Mouse (Mus musculus) duodenum, adult 2 months (tissue): ENCODE data around the gene 9230102O04Rik. TPM values are rescaled to one million over a fixed set of nuclear protein-coding genes. Genes with fewer than 3 reads are reported as not detected.

Experiments used
- polyA plus RNA-seq: library from polyadenylated mRNA; depleted of rRNA; stranded (reverse); fragments of >200 nt; gene quantifications from 2 replicates; pipeline ENCODE4 v1.2.3, GENCODE M21; 2012; ENCODE audit warnings: low replicate concordance; rRNA removed

9230102O04Rik gene
- not detected in 2 replicates for polyA plus RNA-seq

DNA sequence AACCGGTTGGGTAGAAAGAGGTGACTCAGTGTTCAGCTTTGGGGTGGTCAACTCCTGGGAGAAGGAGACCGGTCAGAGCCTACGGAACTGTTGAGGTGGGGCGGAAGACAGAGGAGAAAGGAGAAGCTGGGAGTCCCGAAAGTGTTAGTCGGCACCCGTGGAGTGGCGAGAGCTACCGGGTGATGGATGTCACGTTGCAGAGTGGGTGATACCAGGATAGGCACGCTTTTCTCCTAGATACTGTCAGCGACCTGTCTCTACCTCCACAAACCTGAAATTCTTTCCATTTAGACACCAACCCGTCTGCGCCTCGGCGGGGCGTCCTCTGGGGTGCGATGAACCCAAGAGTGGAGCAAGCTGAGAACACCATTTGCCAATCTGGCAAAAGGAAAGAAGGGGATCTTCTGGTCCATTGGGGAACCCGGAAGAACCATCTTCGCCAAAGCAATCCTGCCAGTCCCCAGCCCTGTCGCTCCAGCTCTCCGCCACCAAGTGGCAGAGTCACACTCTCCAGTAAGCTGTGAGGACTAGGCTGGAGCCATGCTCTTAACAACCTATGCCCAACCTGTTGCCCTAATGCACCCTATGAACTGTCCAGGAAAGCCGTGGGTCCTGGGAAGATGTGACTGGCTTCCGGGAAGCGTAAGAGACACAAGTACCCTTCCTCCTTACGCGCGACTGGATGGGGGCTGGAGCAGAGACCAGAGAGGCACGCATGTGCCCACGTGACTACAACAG is at the start of gene 9230102O04Rik:
Gene 9230102O04Rik (minus strand): TSS at position 628 of the 738 bp plus-strand sequence.

DNA sequence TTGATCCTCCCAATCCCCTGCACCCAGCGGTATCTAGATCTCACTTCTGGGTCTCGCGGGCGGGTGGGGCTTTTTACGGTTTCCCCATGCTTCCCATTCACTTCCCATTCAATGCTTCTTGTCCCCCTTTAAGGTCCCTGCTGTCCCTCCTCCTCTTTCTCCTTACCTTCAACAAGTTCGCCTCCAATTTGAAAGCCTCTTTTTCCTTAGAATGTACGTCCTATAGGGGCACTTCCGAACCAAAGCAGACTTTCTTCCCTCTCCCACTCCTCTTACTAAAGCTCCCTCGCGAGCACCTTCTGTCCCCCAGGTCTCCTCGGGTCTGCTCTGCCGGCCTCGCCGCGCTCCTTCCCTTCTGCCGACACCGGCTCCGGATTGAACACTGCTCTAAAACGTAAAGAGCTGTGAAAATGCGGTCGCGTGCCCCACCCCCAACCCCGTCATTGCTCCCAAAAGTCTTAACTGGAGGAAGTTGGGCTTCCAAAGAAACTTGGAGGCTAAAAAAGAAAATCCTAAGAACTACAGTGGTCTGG is 377 bp upstream of the 9230102O04Rik start, which contains the start of gene Gata3:
Gene Gata3 (minus strand): TSS at position 384 of the 533 bp plus-strand sequence.

DNA sequence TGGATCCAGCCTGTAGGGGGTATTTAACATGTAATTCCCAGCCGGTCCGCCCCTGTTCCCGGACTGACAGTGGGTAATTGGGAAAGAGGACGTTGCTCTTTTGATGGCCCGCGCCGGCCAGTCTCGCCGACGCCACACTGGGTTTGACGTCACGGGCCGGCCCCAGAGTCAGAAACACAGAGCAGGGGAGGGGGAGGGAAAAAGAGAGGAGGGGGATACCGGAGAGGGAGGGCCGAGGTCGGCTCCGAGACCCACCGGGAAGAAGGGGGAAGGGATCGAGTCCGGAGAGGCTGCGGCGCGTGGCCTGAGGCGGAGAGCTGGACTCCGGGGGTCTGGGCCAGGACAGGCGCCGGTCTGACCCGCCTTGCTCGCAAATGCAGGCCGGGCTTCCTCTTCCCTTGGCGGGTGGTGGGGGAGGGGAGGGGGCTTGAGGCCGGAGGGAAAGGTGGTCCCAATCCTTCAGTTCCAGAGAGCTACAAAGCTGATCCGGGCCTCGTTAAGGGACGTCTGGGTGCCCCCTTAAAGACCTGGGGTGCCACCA is 8.2 kb downstream of the 9230102O04Rik start, which contains the start of gene 4930412O13Rik:
Gene 4930412O13Rik (plus strand): TSS at position 202 of the 541 bp plus-strand sequence.

Other genes starting within 250 kb of the 9230102O04Rik start
- gene 4930412O13Rik, start 8.3 kb downstream of the 9230102O04Rik start, polyA plus RNA-seq: not detected in 2 replicates
- gene Gata3, start 494 bp upstream of the 9230102O04Rik start, polyA plus RNA-seq: 1.1 and 1.2 TPM in 2 replicates
- 2.7 and 3.2 TPM in 2 replicates for gene Taf3, start 159.1 kb upstream of the 9230102O04Rik start, polyA plus RNA-seq
- gene Atp5c1, start 191.0 kb upstream of the 9230102O04Rik start, polyA plus RNA-seq: 258 and 383 TPM in 2 replicates
- 0.55 and 0.78 TPM in 2 replicates for gene Kin, start 191.1 kb upstream of the 9230102O04Rik start, polyA plus RNA-seq
- 1.5 TPM in 1 of 2 replicates, not detected in the other for gene Itih2, start 241.9 kb upstream of the 9230102O04Rik start, polyA plus RNA-seq